Mouse (Mus musculus) bone marrow, adult 2 months (tissue): ENCODE results near the gene Gal3st2c. TPM values are rescaled to one million over a fixed set of nuclear protein-coding genes. Genes with fewer than 3 reads are reported as not detected.
"Not testable (repeated sequence)": the region's sequence is repeated elsewhere in the genome, so short reads cannot be mapped to it uniquely, and the experiment has no call there.

Experiments used
- H3K27ac ChIP-seq: fragments of 200-500 bp; 2 replicates; pipeline ENCODE4 v1.5.1; 2012; ENCODE audit warnings: low read depth, mild to moderate bottlenecking, control low read depth, inconsistent platforms, low read length; ENCODE audit not compliant: control insufficient read depth, poor library complexity, insufficient read depth
- H3K4me1 ChIP-seq: fragments of 200-500 bp; 2 replicates; pipeline ENCODE4 v1.6.1; 2011; ENCODE audit warnings: low read length; ENCODE audit not compliant: control insufficient read depth, insufficient read depth
- H3K4me3 ChIP-seq: fragments of 200-500 bp; replicated peaks from 2 replicates; pipeline ENCODE3; 2011; ENCODE audit warnings: mild to moderate bottlenecking, low read depth, low read length, control low read depth; ENCODE audit not compliant: control insufficient read depth
- CTCF ChIP-seq: fragments of 200-500 bp; IDR thresholded peaks from 2 replicates; pipeline ENCODE4 v1.5.1; 2011; ENCODE audit warnings: low read length, control low read depth; ENCODE audit not compliant: control insufficient read depth, insufficient read depth
- POLR2A ChIP-seq: fragments of 200-500 bp; IDR thresholded peaks from 2 replicates; pipeline ENCODE4 v1.6.1; 2011; ENCODE audit warnings: low read depth, mild to moderate bottlenecking, control low read depth, low read length, borderline replicate concordance; ENCODE audit not compliant: control insufficient read depth
- WGBS: fragments of 180-500 bp; shearing (Covaris S2); methylation state at CpG from one replicate; pipeline ENCODE4 v1.1.7; 2018; 5-methylcytosine and 5-hydroxymethylcytosine counted together
- polyA plus RNA-seq: library from polyadenylated mRNA; stranded (reverse); fragments of >200 nt; gene quantifications from 2 replicates; pipeline ENCODE4 v1.2.4, GENCODE M21; 2011; ENCODE audit warnings: low replicate concordance; ENCODE audit not compliant: missing spikeins, insufficient read depth, insufficient read length

Gal3st2c gene
- polyA plus RNA-seq, 1 experiment, result 0.15 TPM

- WGBS, result 84% methylated on average over 2 of the region's 2 CpGs
- Histone ChIP-seq H3K4me1 (peaks cover 1% of the 10 kb centered on the region), H3K4me3 (no peak overlapping the region), H3K27ac (no peak overlapping the region)
- TF ChIP-seq POLR2A (no peak), CTCF (no peak)
Observed at GRCm38 (mm10) chr1:94057401-94057800, 67.1 kb downstream of the Gal3st2c start.

- H3K4me1 ChIP-seq, H3K27ac ChIP-seq, H3K4me3 ChIP-seq: not testable (repeated sequence)
- 3% methylated on average over 1 of the region's 1 CpGs for WGBS
Observed at GRCm38 (mm10) chr1:94058281-94058680, 68.0 kb downstream of the Gal3st2c start.

Other genes starting within 250 kb of the Gal3st2c start
- 42.7 and 56.8 TPM in 2 replicates for gene Atg4b, start 239.0 kb upstream of the Gal3st2c start, polyA plus RNA-seq
- 4.2 and 13.0 TPM in 2 replicates for gene Thap4, start 235.6 kb upstream of the Gal3st2c start, polyA plus RNA-seq
- 122 and 128 TPM in 2 replicates for gene Dtymk, start 188.6 kb upstream of the Gal3st2c start, polyA plus RNA-seq
- gene Ing5, start 186.5 kb upstream of the Gal3st2c start, polyA plus RNA-seq, result 12.0 and 17.7 TPM in 2 replicates
- gene D2hgdh, start 165.6 kb upstream of the Gal3st2c start, polyA plus RNA-seq, result 8.8 and 23.7 TPM in 2 replicates
- not detected in 2 replicates for gene Gal3st2, start 129.2 kb upstream of the Gal3st2c start, polyA plus RNA-seq
- not detected in 2 replicates for gene Gal3st2b, start 72.2 kb upstream of the Gal3st2c start, polyA plus RNA-seq
- gene Neu4, start 29.9 kb downstream of the Gal3st2c start, polyA plus RNA-seq, result not detected in 2 replicates
- gene Pdcd1, start 62.0 kb downstream of the Gal3st2c start, polyA plus RNA-seq, result not detected in 2 replicates